In genomic region chr3:151749737-151750136, GRCm38 (mm10) we compare ENCODE assay signal across 10 mouse cellular contexts. TPM values are rescaled to one million over a fixed set of nuclear protein-coding genes. Genes with fewer than 3 reads are reported as not detected.
DNase-seq lines count a peak whose midpoint lies in the region; ATAC-seq and TF ChIP-seq lines count a peak whose summit lies in the region.
"Had no signal": no experiment of that assay in that cellular context is flagged by ENCODE, and none has a peak within 500 bp of the region (broad histone marks: within the 10 kb centered on the region; RNA-seq: fewer than 3 reads in every experiment).

TSS of gene Ifi44 (minus strand) at chr3:151749960.

- no peaks in the 10 kb centered on the region for H3K79me2 ChIP-seq in CH12.LX (replicated peaks; ENCODE audit: control insufficient read depth, extremely low read depth, insufficient read depth, poor library complexity, severe bottlenecking)

- no peaks in the 10 kb centered on the region for H3K9me3 ChIP-seq in heart, embryonic 14.5 days (ENCODE audit: control insufficient read depth, low read length)
- no peaks in the 10 kb centered on the region for H3K9me3 ChIP-seq in CH12.LX (replicated peaks; ENCODE audit: low read length)
- no peaks in the 10 kb centered on the region for H3K9me3 ChIP-seq in lung, embryonic 14.5 days (ENCODE audit: low read depth, low read length)
- H3K9me3 ChIP-seq: embryonic facial prominence, embryonic 12.5 days had no signal

- H3K9ac ChIP-seq in heart, embryonic 14.5 days (ENCODE audit: low read length), result no peak within 1 kb of the TSS
- no peak within 1 kb of the TSS for H3K9ac ChIP-seq in CH12.LX (ENCODE audit: insufficient read depth, low read depth)
- no peak within 1 kb of the TSS; the same call in 1 of the 2 replicates for H3K9ac ChIP-seq in lung, embryonic 14.5 days
- H3K9ac ChIP-seq: embryonic facial prominence, embryonic 12.5 days had no signal

- no peak for TF ChIP-seq RAD21 in CH12.LX (IDR thresholded peaks at IDR 0.05; ENCODE audit: low read depth, low read length)

- no peak for TF ChIP-seq POLR2A in CH12.LX (IDR thresholded peaks at IDR 0.05; ENCODE audit: low read depth, low read length)

- no peak within 1 kb of the TSS; a peak in 1 of 4 replicates for H3K4me3 ChIP-seq in heart, embryonic 14.5 days (ENCODE audit: control insufficient read depth in 1 of 2, insufficient read depth in 1 of 2, low read depth in 1 of 2, low read length in 2 of 2)
- H3K4me3 ChIP-seq in CH12.LX (replicated peaks in 1 of 3; ENCODE audit: low read depth in 2 of 3, low read length in 2 of 3, poor library complexity in 1 of 3), result no peak within 1 kb of the TSS
- no peak within 1 kb of the TSS for H3K4me3 ChIP-seq in lung, embryonic 14.5 days (ENCODE audit: low read depth, low read length)
- H3K4me3 ChIP-seq: embryonic facial prominence, embryonic 12.5 days had no signal

- TF ChIP-seq EP300 in CH12.LX (IDR thresholded peaks at IDR 0.05; ENCODE audit: low read length), result no peak

- H3K4me1 ChIP-seq in heart, embryonic 14.5 days (ENCODE audit: control insufficient read depth in 2 of 2, insufficient read depth in 2 of 2, low read length in 2 of 2), result peaks cover 0 to 3% of the 10 kb centered on the region in 2 experiments; a peak in 1 of 4 replicates
- peaks cover 0 to 11% of the 10 kb centered on the region in 2 experiments; a peak in 2 of 4 replicates for H3K4me1 ChIP-seq in CH12.LX (ENCODE audit: control insufficient read depth in 1 of 2, insufficient read depth in 2 of 2)
- H3K4me1 ChIP-seq in lung, embryonic 14.5 days (ENCODE audit: insufficient read depth), result no peaks in the 10 kb centered on the region
- H3K4me1 ChIP-seq: embryonic facial prominence, embryonic 12.5 days had no signal

- DNase-seq in heart, adult 9 months (ENCODE audit: low spot score in 2 of 2), result no peak
- DNase-seq in CH12.LX (ENCODE audit: extremely low read depth), result no peak
- peak; percentile 80 for DNase-seq in lung, embryonic 14.5 days
- no peak for DNase-seq in cerebellum, adult 9-10 months
- DNase-seq in cerebellum, adult 8-10 months, result no peak
- no peak for DNase-seq in layer of hippocampus, adult 8-10 months (ENCODE audit: low spot score in 2 of 2)

- dilution Hi-C loops in CH12.LX (cut with MboI; ENCODE audit: extremely low pct_ligation_motif_present, extremely low pct_unique_long_range_greater_than_20kb, low sequenced_read_pairs), result no loop called here

- peak within 1 kb of the TSS; percentile 36 for H3K4me2 ChIP-seq in heart, embryonic 14.5 days (ENCODE audit: low read length)
- H3K4me2 ChIP-seq in CH12.LX (ENCODE audit: insufficient read depth, low read depth, poor library complexity, severe bottlenecking), result peak within 1 kb of the TSS; percentile 39
- peak within 1 kb of the TSS; percentile 33 for H3K4me2 ChIP-seq in lung, embryonic 14.5 days
- H3K4me2 ChIP-seq: embryonic facial prominence, embryonic 12.5 days had no signal

- H3K27ac ChIP-seq in heart, embryonic 14.5 days (replicated peaks in 1 of 2; ENCODE audit: control insufficient read depth in 1 of 2, insufficient read depth in 1 of 2, low read depth in 2 of 2, low read length in 2 of 2), result no peak within 1 kb of the TSS
- no peak within 1 kb of the TSS for H3K27ac ChIP-seq in CH12.LX (ENCODE audit: insufficient read depth, low read depth)
- no peak within 1 kb of the TSS for H3K27ac ChIP-seq in lung, embryonic 14.5 days (ENCODE audit: low read depth)
- H3K27ac ChIP-seq: embryonic facial prominence, embryonic 12.5 days had no signal

- H3K36me3 ChIP-seq in heart, embryonic 14.5 days (ENCODE audit: control insufficient read depth, insufficient read depth, low read length), result no peaks in the 10 kb centered on the region
- no peaks in the 10 kb centered on the region for H3K36me3 ChIP-seq in CH12.LX (replicated peaks in 1 of 2; ENCODE audit: control insufficient read depth in 1 of 2, insufficient read depth in 1 of 2, low read length in 1 of 2)
- H3K36me3 ChIP-seq in lung, embryonic 14.5 days (ENCODE audit: insufficient read depth), result no peaks in the 10 kb centered on the region
- H3K36me3 ChIP-seq: embryonic facial prominence, embryonic 12.5 days had no signal

- H3K27me3 ChIP-seq in heart, embryonic 14.5 days (ENCODE audit: control insufficient read depth, insufficient read depth, low read length), result no peaks in the 10 kb centered on the region
- no peaks in the 10 kb centered on the region for H3K27me3 ChIP-seq in CH12.LX (replicated peaks)
- no peaks in the 10 kb centered on the region for H3K27me3 ChIP-seq in lung, embryonic 14.5 days (ENCODE audit: insufficient read depth, low read length)
- H3K27me3 ChIP-seq: embryonic facial prominence, embryonic 12.5 days; Patski had no signal

- ATAC-seq in heart, embryonic 14.5 days (ENCODE audit: insufficient number of reproducible peaks, insufficient read depth, low FRiP score, low read depth), result no peak
- peak; percentile 26 for ATAC-seq in granulocyte monocyte progenitor cell, adult 5-6 weeks (replicated peaks; ENCODE audit: poor library complexity, severe bottlenecking)
- no peak for ATAC-seq in lung, embryonic 14.5 days (ENCODE audit: insufficient read depth)
- ATAC-seq: Patski had no signal

- in situ Hi-C loops in CH12.LX (cut with MboI; ENCODE audit: low pct_ligation_motif_present, low pct_unique_long_range_greater_than_20kb, low sequenced_read_pairs), result no loop called here

- 44% methylated on average over 7 of the region's 7 CpGs for WGBS in heart, embryonic 14.5 days
- 31% methylated on average over 7 of the region's 7 CpGs for WGBS in lung, embryonic 14.5 days

- TF ChIP-seq CTCF in CH12.LX (conservative IDR thresholded peaks at IDR 0.05 in 1 of 2, IDR thresholded peaks at IDR 0.05 in 1 of 2; ENCODE audit: low read depth in 2 of 2, low read length in 2 of 2), result no peak
- TF ChIP-seq CTCF in lung, embryonic 14.5 days (IDR thresholded peaks at IDR 0.05; ENCODE audit: low read depth), result no peak

TF ChIP-seq in CH12.LX, 34 proteins besides CTCF, POLR2A, EP300 and RAD21:
- TF ChIP-seq JUN (IDR thresholded peaks at IDR 0.05; ENCODE audit: insufficient read depth, low read depth, low read length) (no peak), NELFE (IDR thresholded peaks at IDR 0.05; ENCODE audit: low read depth, low read length) (no peak), USF1 (IDR thresholded peaks at IDR 0.05; ENCODE audit: low read depth, low read length) (no peak), USF2 (conservative IDR thresholded peaks at IDR 0.05; ENCODE audit: low read depth, low read length) (no peak), ZKSCAN1 (IDR thresholded peaks at IDR 0.05; ENCODE audit: borderline replicate concordance, low read depth, low read length) (no peak), BHLHE40 (IDR thresholded peaks at IDR 0.05; ENCODE audit: low read depth, low read length) (no peak), PAX5 (IDR thresholded peaks at IDR 0.05; ENCODE audit: low read length) (no peak), ELF1 (IDR thresholded peaks at IDR 0.05; ENCODE audit: low read depth, low read length) (no peak), MAZ (IDR thresholded peaks at IDR 0.05; ENCODE audit: low read depth, low read length) (no peak), CHD2 (IDR thresholded peaks at IDR 0.05; ENCODE audit: low read length) (no peak), RCOR1 (conservative IDR thresholded peaks at IDR 0.05; ENCODE audit: low read depth, low read length) (no peak), SMC3 (IDR thresholded peaks at IDR 0.05; ENCODE audit: low read depth, low read length) (no peak), TCF12 (IDR thresholded peaks at IDR 0.05; ENCODE audit: low read depth, low read length) (no peak), MEF2A (IDR thresholded peaks at IDR 0.05; ENCODE audit: borderline replicate concordance, low read depth, low read length) (no peak), MYC (IDR thresholded peaks at IDR 0.05; ENCODE audit: low read depth, low read length) (no peak), JUND (conservative IDR thresholded peaks at IDR 0.05; ENCODE audit: low read depth, low read length) (no peak), POLR2AphosphoS2 (IDR thresholded peaks at IDR 0.05; ENCODE audit: low read depth, low read length) (no peak), MAFK (IDR thresholded peaks at IDR 0.05; ENCODE audit: insufficient replicate concordance, low read length) (no peak), ZC3H11A (IDR thresholded peaks at IDR 0.05; ENCODE audit: low read depth, low read length) (no peak), GABPA (IDR thresholded peaks at IDR 0.05; ENCODE audit: insufficient replicate concordance, low read depth, low read length) (no peak)

RNA-seq across cellular contexts. Expression of gene Ifi44, which starts in this region (rescaled TPM):
- 0.72 and 1.7 TPM in 2 replicates for polyA plus RNA-seq in heart, embryonic 14.5 days (2014; fragmentation: Nextera tagmentation; extraction: Ambion mirVana)
- total RNA-seq in CH12.LX (2012; rRNA removed) (0.21 TPM in 1 of 2 replicates, not detected in the other), CH12.LX (2014; rRNA removed) (0.07 TPM in 1 of 2 replicates, not detected in the other)
- not detected in 2 replicates for polyA plus RNA-seq in CH12.LX (2012; ENCODE audit: insufficient read length, low read depth)
- not detected in 2 replicates for total RNA-seq in granulocyte monocyte progenitor cell, adult 5-6 weeks (2014; fragmentation: Nextera tagmentation)
- 0.04 and 0.10 TPM in 2 replicates for total RNA-seq in granulocyte monocyte progenitor cell, adult 5-6 weeks (2017)
- polyA plus RNA-seq in lung, embryonic 14.5 days (2014; fragmentation: Nextera tagmentation; extraction: Ambion mirVana), result 0.36 and 0.92 TPM in 2 replicates
- under 1 TPM in 3 of 4 experiments, not detected in 1; 0.22 to 1.00 (median 0.59) TPM for total RNA-seq in layer of hippocampus, adult 8-10 months (2022)

Comparison
In these comparisons a context has a peak if more than half of its experiments do, and no peak if none do; other contexts are left out.
1. Peak in ATAC-seq in granulocyte monocyte progenitor cell, adult 5-6 weeks; RNA of the gene not detected or under 1 TPM.
2. Peak in DNase-seq and H3K4me2 ChIP-seq in lung, embryonic 14.5 days; RNA of the gene not detected or under 1 TPM.